Comparison of ENCODE assay signal across 21 mouse cellular contexts in the genomic region with DNA sequence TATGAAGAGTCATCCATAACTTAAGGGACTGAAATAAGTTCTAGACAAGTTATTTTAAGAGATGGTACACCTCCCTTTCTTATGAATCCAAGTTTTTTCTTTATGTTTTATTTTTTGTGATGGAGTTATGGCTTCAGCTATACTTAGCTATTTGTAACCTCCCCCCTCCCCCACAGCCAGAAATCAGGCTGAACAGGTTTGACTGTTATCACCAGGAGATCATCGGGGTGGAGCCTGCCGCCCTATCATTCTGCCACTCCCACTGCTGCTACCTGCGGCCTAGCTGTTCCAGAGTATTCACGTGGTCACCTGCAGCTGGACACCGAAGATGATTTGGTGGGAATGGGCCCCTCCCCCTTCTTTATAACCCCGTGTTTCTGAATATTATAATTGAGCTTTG.
"Had no signal": no experiment of that assay in that cellular context is flagged by ENCODE, and none has a peak within 500 bp of the region (broad histone marks: within the 10 kb centered on the region; RNA-seq: fewer than 3 reads in every experiment).

No protein-coding gene starts in this region.

- ATAC-seq: liver, embryonic 12.5 days; midbrain, embryonic 13.5 days; midbrain, embryonic 16.5 days had no signal

- H3K36me3 ChIP-seq: kidney, embryonic 15.5 days; limb, embryonic 12.5 days; liver, embryonic 12.5 days; liver, embryonic 15.5 days; lung, embryonic 15.5 days; midbrain, embryonic 10.5 days; midbrain, embryonic 13.5 days; neural tube, embryonic 13.5 days had no signal

- H3K4me3 ChIP-seq: kidney, embryonic 15.5 days; layer of hippocampus, adult 2 months; limb, embryonic 12.5 days; liver, embryonic 12.5 days; liver, embryonic 15.5 days; lung, embryonic 15.5 days; megakaryocyte, embryonic 14.5 days; midbrain, embryonic 10.5 days; midbrain, embryonic 13.5 days; myocyte; neural tube, embryonic 13.5 days had no signal

- H3K27ac ChIP-seq: kidney, embryonic 15.5 days; layer of hippocampus, adult 2 months; limb, embryonic 12.5 days; liver, embryonic 12.5 days; liver, embryonic 15.5 days; lung, embryonic 15.5 days; midbrain, embryonic 10.5 days; midbrain, embryonic 13.5 days; neural tube, embryonic 13.5 days had no signal

- H3K9ac ChIP-seq: kidney, embryonic 15.5 days; limb, embryonic 12.5 days; liver, embryonic 12.5 days; liver, embryonic 15.5 days; lung, embryonic 15.5 days; midbrain, embryonic 13.5 days; neural tube, embryonic 13.5 days had no signal

- H3K27me3 ChIP-seq: kidney, embryonic 15.5 days; limb, embryonic 12.5 days; liver, embryonic 12.5 days; liver, embryonic 15.5 days; lung, embryonic 15.5 days; megakaryocyte, embryonic 14.5 days; midbrain, embryonic 13.5 days; neural tube, embryonic 13.5 days had no signal

- H3K4me2 ChIP-seq: kidney, embryonic 15.5 days; limb, embryonic 12.5 days; liver, embryonic 12.5 days; liver, embryonic 15.5 days; lung, embryonic 15.5 days; midbrain, embryonic 13.5 days; neural tube, embryonic 13.5 days had no signal

- DNase-seq: kidney, adult 11 months; kidney, adult 8-10 months; kidney, postnatal 10 days; layer of hippocampus, adult 9-11 months; liver; lung, adult 18-20 months; lung, postnatal 10 days; lung, postnatal 36 days; thymus, postnatal 25 days had no signal

- H3K4me1 ChIP-seq: kidney, embryonic 15.5 days; limb, embryonic 12.5 days; liver, embryonic 12.5 days; liver, embryonic 15.5 days; lung, embryonic 15.5 days; megakaryocyte, embryonic 14.5 days; midbrain, embryonic 10.5 days; midbrain, embryonic 13.5 days; neural tube, embryonic 13.5 days had no signal

- H3K9me3 ChIP-seq: kidney, embryonic 15.5 days; liver, embryonic 12.5 days; liver, embryonic 15.5 days; lung, embryonic 15.5 days; midbrain, embryonic 13.5 days; neural tube, embryonic 13.5 days had no signal
